Comparison of ENCODE assay signal across 15 mouse cellular contexts in genomic region chr2:94162141-94162540, GRCm38 (mm10).
"Had no signal": no experiment of that assay in that cellular context is flagged by ENCODE, and none has a peak within 500 bp of the region (broad histone marks: within the 10 kb centered on the region; RNA-seq: fewer than 3 reads in every experiment).

No protein-coding gene starts in this region.

- DNase-seq: retina, postnatal 1 day; right cerebral cortex, adult 18-20 months; right cerebral cortex, postnatal 14 days; right cerebral cortex, postnatal 25 days; right cerebral cortex, postnatal 4 days; spleen, adult 18-20 months; thymus, adult 18-20 months; thymus, adult 2 months; thymus, postnatal 14 days; thymus, postnatal 25 days; thymus, postnatal 36 days; thymus, postnatal 4 days had no signal

- H3K4me3 ChIP-seq: neural tube, embryonic 15.5 days; stomach, embryonic 15.5 days had no signal

- H3K4me2 ChIP-seq: neural tube, embryonic 15.5 days; stomach, embryonic 15.5 days had no signal

- H3K36me3 ChIP-seq: neural tube, embryonic 15.5 days; stomach, embryonic 15.5 days had no signal

- H3K9ac ChIP-seq: neural tube, embryonic 15.5 days; stomach, embryonic 15.5 days had no signal

- H3K4me1 ChIP-seq: stomach, embryonic 15.5 days had no signal

- H3K27me3 ChIP-seq: neural tube, embryonic 15.5 days; stomach, embryonic 15.5 days had no signal

- H3K9me3 ChIP-seq: neural tube, embryonic 15.5 days; stomach, embryonic 15.5 days had no signal

- H3K27ac ChIP-seq: neural tube, embryonic 15.5 days; stomach, embryonic 15.5 days; stomach, postnatal 0 days had no signal
